Mouse (Mus musculus) retina, postnatal 7 days (tissue): ENCODE data around the gene Dppa5a.
"Not testable (repeated sequence)": the region's sequence is repeated elsewhere in the genome, so short reads cannot be mapped to it uniquely, and the experiment has no call there.

ENCODE experiments used
- DNase-seq: peaks from one replicate; pipeline ENCODE4 v3.0.0-alpha.2; 2012; ENCODE audit warnings: low read depth, low spot score

Dppa5a gene

DNA sequence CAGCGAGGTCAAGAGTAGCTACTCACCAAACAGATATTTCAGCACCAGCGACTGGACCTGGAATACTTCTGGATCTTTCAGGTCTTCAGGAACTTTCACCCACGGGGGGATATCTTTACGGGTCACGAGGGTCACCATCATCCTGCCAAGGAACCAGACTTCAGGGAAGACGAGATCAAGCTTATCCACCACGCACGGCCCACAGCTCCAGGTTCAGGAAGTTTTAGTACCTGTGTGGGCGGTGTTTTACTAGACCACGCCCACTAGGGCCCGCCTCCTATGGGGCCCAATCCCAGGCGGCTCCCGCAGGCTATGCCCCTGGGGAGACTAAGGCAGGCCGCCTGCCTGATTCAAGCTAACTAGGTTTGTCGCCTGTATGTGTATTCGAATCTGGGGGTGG lies at the start of gene Dppa5a:
Gene Dppa5a (minus strand): TSS at position 219 of the 400 bp plus-strand sequence.
- not testable (repeated sequence) for DNase-seq

DNA sequence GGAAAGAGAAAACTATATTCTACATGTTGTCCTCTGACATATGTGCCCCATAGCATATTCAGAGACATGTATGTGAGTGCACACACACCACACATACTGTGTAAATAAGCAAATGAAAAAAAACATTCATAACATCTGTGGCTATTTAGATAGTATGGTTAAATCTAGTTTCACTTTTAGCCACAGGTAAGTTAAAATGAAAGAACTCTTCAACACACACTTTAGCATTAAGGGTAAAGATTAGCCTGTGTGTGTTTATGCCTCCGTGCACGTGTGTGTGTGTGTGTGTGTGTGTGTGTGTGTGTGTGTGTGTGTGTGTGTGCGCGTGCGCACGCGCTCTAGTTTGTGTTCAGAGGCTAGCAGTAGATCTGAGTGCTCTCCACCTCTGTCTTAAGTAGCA lies 33.6 kb upstream of the Dppa5a start:
- no peak for DNase-seq

DNA sequence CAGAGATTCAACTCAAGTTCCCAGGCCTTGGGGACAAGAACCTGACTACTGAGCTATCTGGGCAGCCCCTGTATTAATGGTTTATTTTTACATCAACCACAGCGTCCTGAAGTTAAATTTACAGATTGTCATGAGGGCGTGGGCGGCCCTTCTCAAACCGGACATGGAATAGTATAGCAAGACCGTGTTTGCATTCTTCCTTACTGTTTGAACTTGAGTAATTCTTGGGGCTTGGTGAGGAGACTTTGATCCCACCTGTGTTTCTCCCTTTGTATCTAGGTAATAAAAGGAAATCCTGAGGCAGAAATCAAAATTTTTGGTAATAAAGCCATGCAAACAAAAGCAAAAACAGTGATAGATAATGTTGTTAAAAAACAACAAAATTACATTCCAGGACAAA lies 32.6 kb upstream of the Dppa5a start:
- DNase-seq = no peak

DNA sequence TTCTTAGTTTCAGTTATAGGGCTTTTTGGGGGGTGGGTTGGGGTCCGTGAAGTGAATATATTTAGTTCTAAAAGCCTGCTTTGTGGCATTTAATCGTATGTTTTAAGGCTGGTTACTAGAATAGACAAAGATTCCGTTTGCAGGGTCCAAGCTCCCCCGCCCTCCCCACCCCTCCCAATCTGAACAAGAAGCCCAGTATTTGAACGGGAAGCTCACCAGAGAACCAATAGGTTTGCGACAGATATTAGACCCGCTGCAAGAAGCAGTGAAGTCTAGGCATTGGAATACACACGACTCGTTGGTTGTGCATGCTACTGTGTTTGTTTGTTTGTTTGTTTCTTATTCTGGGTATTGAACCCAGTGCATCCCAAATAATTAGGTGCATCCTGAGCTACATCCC lies 28.5 kb upstream of the Dppa5a start:
- DNase-seq = no peak

DNA sequence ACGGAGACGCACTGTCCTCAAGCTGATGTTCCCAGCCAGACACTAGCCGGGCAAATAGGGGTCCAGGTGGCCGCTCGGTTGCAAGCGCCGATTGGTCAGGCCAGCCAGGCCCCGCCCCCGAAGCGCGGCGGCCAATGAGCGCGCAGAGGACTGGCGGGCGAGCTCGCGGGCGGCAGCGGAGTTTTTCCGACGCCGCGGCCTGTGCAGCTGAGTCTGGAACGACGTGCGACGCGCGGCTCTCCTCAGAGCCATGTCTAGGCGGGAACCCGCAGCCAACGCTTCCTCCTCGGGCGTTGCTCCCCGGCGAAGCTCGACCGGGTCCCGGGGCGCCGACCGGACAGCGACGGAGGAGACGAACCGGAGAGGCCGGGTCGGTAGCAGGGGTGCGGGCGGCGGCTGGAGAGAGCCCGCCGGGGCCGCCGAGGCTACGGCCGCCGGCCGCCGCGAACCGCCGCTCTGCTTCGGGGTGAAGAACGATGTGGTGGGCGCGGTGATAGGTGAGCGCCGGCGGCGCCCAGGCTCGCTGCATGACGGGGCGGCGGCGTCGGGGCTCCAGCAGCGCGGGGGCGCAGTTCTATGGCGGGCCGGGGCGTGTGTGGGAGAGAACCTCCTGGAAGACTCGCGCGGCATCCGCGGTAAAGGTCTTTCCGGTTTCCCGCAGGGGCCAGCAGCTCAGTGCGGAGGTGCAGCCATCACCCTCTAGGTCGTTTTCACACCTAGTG lies 27.8 kb upstream of the Dppa5a start, which contains the start of gene Ddx43:
Gene Ddx43 (plus strand): TSS at position 148 of the 722 bp plus-strand sequence.
- peak; percentile 56 for DNase-seq

DNA sequence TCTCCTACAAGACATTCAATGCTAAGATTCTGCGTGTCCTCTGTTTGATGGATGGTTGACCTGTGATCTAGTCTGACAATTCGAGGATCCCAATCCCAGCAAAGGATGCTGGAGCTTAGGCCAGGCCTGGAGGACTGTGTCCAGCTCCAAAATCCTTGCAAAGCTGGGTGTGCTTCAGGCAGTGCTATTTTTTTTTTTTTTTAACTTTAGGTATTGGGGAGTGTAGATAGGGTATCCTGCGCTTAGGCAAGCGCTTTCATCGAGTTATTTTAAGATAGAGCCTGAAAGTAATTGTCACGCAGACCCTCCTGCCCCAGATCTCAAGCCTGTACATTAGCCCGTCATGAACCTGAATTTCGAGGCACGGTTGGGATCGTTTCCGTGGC lies 27.3 kb upstream of the Dppa5a start:
- no peak for DNase-seq

DNA sequence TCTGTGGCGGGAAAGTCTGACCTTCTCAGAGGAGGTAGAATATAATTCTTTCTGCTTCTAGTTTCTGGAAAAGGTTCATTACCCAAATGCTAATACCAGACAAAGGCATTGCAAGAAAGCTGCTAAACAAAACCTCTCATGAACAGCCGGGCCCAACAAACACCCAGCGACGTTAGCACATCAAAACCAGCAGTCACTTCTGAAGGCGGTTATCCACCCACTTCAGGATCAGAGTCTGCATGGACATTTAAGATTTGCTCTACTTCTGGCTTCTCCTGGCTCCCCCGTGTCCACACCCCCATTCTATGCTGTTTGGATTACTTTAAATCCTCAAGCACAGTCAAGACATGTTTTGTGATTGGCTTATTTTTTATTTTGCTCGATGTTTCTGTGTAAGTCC lies 26.6 kb upstream of the Dppa5a start:
- DNase-seq = no peak

DNA sequence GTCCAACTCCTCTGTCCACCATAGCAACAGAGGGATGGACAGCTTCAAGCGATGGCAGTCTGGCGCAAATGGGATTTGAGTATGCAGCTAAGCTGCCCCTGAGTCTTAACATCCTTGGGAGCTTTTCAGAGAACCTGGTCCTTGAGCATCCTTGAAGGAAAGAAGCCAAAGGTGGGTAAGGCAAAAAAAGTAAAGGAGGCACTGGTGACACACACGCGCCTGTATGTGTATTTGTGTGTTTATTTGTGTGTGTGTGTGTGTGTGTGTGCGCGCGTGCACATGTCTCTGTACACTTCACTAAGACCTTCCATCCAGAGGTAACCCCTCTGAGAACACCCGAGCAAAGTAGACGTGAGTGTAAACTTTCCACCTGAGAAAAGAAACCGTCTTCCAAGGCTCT lies 25.8 kb upstream of the Dppa5a start:
- no peak for DNase-seq

DNA sequence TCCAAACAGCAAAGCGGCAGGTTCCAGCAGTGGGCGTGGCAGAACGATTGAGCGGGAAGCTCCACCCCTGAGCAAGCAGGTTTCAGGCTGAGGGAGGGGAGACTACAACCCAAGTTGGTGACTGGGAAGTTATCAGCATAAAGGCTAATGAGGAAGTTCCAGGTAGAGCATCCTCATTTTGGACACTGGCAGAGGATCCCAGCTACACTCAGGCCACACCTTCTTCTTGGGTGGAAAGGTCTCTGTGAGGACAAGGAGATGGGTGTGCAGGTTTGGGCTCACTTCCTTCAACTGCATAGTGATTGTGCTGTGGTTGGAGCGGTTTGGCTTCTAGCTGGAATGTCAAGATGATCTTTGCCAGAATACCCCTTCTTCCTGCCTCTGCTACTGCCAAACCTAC lies 22.0 kb upstream of the Dppa5a start:
- DNase-seq = no peak

DNA sequence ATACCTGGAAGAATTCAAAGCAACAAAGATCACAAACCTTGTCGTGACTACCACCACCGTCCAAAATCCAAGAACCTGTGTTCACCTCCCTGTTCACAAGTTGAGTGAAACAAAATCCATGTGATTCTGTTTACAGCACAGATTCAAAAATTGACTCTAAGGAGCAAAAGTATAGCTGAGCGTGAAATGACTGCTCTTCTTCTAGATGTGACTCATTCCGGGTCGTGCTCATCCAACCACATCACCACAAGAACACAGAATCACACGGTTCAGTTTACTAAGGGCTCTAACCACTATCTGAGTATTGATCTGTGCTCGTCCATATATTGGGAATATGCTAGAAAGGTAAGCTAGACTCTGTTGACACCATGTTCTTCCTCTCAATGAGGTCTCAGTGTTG lies 19.0 kb upstream of the Dppa5a start:
- DNase-seq = no peak

DNA sequence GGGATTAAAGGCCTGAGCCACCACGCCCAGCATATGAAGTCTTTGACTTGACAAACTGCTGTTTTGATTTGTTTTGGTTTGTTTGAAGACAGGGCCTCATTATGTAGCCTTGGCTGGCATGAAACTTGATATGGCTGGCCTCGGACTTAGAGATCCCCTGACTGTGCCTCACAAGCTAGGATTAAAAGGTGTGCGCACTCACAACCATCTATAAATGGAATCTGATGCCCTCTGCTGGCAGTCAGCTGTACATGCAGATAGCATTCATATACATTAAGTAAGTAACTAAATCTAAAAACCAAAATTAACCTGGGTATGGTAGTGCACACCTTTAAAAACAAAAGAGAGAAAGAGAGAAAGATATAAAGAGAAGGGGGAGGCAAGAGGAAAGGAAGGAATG lies 17.9 kb upstream of the Dppa5a start:
- no peak for DNase-seq

DNA sequence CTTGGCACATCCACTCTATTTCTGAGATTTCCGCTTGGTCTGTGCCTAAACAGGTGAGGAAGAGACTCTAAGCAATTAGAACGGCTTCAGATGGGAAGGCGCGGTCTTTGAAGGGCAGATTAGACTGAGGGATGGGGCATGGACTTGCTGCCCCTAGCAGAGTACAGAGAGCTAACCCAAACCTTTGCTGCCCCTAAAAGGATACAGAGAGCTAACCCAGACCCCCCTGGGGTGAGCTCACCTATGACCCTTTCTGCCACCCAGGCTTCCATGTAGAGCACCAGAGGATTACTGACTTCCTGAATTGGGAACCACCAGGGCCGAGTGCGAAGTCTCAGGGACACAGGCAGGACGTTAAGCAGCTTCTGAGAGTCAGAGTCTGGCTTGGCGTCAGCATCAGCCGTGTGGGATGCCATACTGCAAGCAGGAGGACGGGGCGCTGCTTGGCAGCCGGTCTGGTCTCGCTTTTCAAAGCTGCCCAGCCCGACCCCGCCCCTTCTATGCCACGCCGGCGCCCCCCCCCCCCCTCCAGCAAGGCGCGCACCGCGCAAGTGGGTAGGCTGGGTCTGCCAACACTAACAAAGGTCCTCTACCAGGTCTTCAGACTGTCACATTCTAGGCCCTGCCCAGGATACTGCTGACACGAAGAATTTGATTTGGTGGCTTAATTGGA lies 10.3 kb upstream of the Dppa5a start, which contains the start of gene Ooep:
Gene Ooep (minus strand): TSS at position 613 of the 673 bp plus-strand sequence.
- peak; percentile 37 for DNase-seq

DNA sequence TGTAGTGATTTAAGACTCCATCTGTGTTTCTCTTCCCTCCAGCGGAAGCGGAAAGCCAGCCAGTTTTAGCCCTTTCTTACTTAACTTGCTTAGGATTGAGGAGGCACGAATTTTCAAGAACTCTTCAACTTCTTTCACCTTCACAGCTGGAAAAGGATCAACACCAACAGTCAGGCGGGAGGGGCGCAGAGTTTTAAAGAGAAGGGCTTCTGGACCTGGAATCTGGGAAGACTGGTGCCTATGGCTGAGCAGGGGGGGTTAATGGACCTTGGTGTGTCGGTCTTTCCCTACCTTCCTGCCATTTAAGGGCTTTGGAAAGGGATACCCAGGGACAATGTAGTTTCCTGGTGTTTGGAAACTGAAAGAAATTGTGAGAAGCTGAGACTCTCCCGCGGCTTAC lies 9.6 kb upstream of the Dppa5a start:
- no peak for DNase-seq

DNA sequence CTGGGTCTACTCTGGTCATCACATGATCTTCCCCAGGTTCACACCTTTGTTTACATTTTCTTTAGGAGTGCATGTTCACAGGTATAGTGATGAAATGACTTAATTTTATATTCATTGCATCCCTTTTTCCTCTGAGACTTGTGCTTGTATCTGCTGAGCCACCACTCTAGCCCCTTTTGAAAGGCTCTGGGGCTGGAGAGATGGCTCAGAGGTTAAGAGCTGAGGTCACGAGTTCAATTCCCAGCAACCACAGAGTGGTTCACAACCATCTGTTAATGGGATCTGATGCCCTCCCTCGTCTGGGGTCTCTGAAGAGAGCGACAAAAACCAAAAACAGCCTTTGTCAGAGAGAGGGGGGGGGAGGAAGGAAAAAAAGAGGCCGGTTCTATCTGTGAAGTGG lies 7.5 kb upstream of the Dppa5a start:
- DNase-seq = no peak

DNA sequence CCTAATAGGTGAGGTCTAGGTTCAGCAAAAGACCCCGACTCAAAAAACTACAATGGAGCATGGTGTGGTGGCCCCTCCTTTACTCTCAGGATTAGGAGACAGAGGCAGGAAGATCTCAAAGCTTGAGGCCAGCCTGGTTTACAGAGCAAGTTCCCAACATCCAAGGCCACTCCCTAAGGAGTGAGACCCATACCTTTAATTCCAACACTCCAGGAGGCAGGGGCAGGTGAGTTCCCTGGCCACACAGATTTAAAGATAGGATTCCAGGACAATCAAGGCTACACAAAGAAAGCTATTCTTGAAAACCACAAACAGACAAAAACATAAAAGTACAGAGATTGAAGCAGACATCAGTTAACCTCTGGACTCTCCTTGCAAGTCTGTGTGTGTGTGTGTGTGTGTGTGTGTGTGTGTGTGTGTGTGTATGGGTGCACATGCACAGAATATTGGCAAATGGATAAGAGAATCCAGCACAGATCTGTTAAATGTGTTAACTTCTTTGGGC lies 7.0 kb upstream of the Dppa5a start:
- no peak for DNase-seq

DNA sequence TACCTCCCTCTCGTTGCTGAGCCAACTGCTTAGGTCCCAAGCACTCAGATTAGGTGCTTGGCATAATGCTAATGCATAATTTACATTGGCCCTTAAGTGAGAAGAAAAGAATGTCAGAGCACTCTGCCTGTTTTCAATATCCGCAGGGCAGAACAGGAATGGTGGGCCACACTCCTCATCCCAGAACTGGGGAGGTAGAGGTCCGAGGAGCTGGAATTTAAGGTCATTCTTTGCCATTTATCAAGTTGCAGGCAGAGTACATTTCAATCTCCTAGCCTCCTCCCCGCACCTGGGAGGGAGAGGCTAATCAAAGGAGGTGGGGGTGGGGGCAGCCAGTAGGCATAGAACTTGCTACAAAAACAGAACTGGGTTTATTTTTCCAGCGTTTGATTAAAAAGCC lies 6.4 kb upstream of the Dppa5a start:
- DNase-seq = no peak

DNA sequence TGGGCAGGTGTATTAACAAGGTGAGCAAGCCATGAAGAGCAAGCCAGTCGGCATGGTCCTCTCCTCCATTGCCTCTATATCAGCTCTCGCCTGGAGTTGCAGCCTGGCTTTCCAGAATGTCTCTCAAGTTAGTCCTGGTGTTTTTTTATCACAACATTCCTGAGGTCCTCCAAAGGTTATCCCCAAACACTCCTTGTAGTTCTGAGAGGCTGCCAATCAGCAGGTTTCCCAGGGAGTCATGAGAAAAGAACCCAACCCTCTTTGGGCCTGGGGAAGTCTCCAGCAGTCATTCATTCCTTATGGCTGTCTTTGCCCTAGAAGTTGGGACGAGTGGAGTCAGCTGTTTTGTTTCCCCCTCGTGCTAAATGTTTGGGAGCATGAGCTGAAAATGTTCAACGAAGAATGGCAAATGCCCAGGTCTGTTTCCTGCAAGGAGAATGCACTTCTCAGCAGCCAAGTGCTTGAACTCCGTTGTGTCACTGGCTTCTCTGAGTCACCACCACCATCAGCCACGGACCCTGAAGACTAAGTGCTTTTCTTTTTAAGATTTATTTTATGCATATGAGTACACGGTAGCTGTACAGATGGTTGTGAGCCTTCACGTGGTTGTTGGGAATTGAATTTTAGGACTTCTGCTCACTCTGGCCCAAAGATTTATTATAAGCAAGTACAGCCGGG lies 5.0 kb upstream of the Dppa5a start:
- no peak for DNase-seq

DNA sequence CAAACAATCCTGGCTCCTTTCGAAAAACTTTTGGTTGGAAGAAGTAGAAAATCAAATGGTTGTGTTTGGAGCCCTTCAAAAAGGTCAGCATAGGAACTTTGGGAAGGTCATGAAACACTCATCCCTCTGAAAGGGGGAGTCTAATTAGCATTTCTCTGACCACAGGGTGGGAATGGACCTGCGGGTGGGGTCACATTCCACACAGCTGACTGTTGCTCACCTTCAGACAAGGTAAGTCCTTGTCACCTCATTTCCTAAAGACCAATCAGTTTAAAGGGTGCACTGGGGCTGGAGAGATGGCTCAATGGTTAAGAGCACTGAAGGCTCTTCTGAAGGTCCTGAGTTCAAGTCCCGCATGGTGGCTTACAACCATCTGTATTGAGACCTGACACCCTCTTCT lies 3.5 kb upstream of the Dppa5a start:
- no peak for DNase-seq

DNA sequence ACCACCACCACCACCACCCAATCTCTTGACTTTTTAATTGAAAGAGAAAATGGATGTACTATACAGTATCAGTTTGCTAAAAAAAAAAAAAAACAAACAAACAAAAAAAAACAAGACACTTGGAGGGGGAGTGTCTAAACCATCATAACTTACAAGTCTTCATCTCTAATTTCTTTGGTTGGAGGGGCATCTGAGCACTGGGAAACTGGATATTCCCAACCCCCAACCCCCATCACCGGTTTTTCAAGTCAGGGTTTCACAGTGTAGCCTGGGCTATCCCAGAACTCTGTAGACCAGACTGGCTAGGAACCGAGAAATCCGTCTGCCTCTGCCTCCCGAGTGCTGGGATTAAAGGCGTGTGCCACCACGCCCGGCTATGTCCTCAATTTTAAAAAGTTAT lies 1.8 kb upstream of the Dppa5a start:
- no peak for DNase-seq

DNA sequence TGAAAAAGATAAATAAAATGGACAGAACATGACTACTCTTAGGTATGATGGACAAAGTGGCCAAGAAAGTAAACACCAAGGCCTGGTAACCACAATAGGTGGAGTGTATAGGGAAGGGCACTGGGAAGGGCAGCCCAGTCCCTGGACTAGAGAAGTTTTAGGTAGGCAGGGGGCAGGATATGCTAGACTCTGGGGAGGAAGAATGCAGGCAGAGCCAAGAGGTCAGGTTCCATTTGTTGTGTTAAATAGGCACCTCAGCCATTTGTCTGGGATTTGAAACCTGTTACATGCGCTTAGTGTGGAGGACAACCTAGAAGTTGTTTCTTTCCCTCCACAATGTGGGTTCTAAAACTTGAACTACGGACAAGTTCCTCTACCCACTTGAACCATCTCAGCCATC lies 1.4 kb upstream of the Dppa5a start:
- DNase-seq = no peak

DNA sequence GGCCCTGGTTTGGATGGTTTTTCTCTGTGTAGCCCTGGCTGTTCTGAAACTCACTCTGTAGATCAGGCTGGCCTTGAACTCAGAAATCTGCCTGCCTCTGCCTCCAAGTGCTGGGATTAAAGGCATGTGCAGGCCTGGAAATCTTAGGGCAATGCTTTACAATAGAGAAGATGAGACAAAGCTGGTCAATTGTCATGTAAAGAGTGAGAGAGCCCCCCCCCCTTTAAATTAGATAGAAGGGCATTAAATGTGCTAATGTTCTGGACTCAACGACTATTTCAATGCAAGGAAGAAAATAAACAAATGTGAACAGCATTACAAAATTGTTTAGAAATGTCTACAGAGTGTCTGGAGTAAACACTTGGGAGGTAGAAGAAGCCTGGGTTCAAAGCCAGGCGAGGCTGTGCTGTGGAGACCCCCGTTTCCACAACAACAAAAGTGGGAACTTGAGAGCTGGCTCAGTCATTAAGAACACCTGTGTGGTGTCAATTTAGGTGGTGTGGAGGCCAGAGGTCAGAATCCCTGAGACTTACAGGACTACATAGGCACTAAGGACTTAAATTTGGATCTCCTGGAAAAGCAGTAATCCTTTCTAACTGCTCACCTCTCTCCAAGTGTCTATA lies 805 bp upstream of the Dppa5a start:
- DNase-seq = no peak

DNA sequence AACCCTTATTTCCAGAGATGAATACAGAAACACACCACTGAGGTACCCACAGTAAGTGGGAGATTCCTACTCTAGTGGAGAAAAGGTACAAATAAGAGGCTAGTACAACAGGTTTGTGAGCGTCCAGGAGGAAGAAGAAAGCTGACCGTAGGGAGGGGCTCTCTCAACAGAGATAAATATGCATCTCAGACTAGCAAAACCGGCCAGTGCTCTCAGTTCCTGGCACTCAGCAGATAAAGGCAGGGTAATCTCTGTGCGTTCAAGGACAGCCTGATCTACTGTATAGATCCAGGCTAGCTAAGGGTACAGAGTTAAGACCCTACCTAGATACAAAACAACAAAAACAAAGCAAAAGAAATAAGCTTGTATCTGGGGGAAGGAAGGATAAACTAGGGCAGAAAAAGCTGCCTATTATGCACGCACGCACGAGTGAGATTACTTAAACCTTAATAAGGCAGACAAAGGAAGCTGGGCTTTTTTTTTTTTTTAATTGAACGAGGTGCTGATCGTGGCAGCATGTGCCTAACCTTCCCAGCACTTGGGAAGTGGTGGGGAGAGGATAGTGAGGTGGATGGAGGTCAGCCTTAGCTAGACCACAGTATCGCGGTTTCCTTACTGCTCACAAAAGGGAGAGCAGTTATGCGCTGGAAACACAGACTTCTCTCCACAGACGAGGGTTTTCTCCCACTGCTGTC lies 2.0 kb downstream of the Dppa5a start:
- no peak for DNase-seq
